Mouse (Mus musculus) CH12F3 (cell line): ENCODE data around the gene Ubash3a.

ENCODE experiments used
- in situ Hi-C: fragments of 300-500 bp; cut with MboI; formaldehyde crosslinking; loops from 2 replicates; pipeline ENCODE4 v1.14.3; 2020; ENCODE audit warnings: low sequenced_read_pairs

The Ubash3a gene

GRCm38 (mm10) chr17:31276922-31277918 is 69.5 kb downstream of the Ubash3a start, which contains the start of gene Rsph1:
Rsph1 (minus strand) TSS chr17:31277383.
- in situ Hi-C loops = no loop called here

- in situ Hi-C loops = no loop called here
Measured at GRCm38 (mm10) chr17:31277931-31278330, 70.3 kb downstream of the Ubash3a start.

DNA sequence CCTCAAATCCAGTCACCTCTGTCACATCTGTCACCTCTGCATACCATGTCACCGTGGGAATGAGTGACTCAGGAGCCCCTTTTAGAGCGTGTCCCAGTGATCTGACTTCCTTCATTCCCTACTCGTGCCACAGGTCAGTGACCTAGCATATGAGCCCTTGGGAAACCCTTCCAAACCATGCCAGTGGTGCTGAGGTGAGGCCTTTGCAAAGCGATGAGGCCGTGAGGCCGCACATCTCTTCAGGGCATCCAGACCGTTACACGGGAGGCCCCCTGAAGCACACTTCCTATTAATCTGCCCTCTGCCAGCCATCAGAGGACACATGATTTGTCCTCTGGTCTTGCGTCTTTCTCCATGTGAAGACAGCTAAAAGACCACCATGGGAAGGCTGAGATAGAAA is 71.9 kb downstream of the Ubash3a start:
- in situ Hi-C loops = no loop called here

DNA sequence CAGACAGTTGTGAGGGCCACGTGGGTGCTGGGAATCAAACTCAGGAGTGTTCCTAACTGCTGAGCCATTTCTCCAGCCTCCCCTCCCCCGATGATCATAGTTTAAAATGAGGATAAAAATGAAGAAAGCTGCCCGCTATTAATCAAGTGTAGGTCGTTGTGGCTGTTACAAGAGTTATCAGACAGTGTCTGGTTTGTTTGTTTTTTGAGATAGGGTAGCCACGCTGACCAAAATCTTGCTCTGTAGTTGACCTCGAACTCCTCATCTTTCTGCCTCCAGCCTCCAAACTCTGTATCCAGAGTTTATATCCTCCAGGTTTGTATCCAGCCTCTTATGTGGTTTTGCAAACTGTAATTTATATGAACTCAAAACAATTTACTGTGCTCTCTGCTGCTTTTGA is 72.6 kb downstream of the Ubash3a start:
- in situ Hi-C loops = no loop called here

DNA sequence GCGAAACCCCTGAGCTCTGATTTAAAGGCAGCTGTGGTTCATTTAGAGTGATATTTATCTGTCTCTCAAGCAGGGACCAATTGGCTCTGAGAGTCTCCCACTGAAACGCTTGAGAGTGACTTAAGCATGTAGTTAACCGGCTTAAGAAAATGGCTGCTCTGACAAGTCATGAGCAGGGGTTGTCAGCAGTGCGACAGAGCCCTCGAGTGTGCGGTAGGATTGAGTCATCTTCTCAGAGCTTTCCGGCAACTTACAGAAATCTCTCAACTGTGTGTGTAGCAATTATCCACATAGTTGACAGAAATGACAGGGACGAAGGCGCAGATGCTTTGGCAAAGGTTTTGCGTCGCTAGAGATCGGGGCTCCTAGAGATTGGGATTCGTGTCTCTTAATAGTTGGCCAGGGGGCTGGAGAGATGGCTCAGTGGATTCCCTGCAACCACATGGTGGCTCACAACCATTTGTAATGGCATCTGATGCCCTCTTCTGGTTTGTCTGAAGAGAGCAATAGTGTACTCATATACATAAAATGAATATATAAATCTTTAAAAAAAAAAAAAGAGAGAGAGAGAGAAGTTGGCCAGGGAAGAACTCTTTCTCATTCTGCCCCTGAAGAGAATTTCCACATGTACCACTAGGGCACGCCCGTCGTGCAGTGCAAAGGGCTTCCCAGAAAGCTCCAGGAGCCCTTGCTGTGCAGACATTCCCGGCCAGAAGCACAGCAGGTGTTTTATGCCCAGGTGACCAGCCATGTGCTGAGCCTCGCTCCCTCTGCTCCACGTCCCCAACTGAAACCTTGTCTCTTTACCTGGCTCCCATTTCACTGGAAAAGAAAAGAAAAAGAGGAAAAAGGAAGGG is 74.4 kb downstream of the Ubash3a start:
- in situ Hi-C loops = no loop called here

DNA sequence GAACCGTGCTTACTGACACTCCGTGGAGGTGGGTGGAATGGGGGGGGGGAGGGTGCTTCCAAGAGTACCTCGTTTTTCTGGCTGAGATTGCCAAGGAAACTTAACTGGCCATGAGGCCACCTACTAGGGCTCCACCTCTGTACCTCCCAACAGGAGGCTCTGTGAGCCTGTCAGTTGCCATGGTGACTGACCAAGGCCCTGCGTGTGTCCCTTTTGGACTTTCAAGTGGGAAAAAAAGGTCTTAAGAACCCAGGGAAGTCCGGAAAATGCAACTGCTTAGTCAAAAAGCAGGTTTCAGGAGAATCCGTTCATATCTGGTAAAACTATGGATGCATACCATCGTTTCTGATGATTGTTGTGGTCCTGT is 75.0 kb downstream of the Ubash3a start:
- in situ Hi-C loops = no loop called here

- in situ Hi-C loops = no loop called here
Measured at GRCm38 (mm10) chr17:31285867-31286266, 78.2 kb downstream of the Ubash3a start.

DNA sequence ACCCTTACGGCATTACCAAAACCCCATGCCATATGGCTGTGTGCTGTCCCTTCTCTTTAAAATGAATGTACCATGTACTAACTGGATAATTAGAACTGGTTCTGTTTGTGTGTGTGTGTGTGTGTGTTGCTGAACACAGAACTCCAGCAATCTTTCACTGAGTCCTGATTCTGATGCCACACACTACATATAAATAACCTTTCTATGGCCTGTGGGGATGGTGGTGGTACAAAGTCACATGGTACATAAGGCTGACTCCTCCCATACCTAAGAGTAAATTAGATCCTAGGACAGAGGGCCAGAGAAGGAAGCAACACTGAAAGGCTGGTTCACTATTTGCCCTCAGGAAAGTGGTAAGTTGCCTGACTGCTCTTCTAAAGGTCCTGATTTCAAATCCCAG is 78.8 kb downstream of the Ubash3a start, which contains the start of gene Slc37a1:
Gene Slc37a1 (plus strand): TSS at position 301 of the 400 bp plus-strand sequence.
- in situ Hi-C loops = no loop called here

GRCm38 (mm10) chr17:31287216-31287615 is 79.5 kb downstream of the Ubash3a start:
- in situ Hi-C loops = no loop called here

GRCm38 (mm10) chr17:31288999-31289726 is 81.5 kb downstream of the Ubash3a start:
- in situ Hi-C loops = no loop called here

DNA sequence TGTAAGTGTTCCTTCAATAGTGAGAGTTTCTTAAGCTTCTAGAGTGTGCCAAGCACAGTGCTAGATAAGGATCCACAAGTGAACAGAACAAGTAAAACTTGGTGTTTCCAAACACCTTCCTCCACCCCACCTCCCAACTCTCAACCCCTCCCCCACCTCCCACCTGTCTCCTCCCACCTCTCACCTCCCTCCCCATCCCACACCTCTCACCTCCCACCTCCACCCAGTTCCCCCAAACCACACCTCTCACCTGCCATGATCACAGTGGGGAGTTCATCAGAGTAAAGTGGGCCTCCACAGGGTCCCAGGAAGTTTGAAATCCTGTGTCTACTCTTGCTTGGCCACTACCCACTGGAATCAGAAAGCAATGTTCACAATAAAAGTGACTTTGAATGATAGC is 82.6 kb downstream of the Ubash3a start:
- in situ Hi-C loops = no loop called here

DNA sequence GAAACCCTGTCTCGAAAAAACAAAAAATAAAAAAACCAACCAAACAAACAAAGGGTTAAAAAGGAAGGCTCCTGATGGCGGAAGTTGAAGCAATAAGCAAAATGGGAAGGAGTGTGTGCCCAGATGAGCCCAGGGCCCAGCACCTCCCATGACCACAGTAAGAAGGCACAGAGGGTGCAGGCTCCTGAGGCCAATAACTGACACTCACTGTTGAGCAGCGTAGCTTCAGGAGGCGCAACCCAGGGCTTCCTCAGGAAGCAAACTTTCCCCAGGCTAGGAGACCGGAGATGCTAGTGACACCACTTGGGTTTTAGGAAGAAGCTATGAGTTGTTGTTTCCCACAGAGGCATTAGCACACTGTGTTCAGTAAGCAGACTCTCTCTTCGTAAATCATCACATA is 83.2 kb downstream of the Ubash3a start:
- in situ Hi-C loops = no loop called here

DNA sequence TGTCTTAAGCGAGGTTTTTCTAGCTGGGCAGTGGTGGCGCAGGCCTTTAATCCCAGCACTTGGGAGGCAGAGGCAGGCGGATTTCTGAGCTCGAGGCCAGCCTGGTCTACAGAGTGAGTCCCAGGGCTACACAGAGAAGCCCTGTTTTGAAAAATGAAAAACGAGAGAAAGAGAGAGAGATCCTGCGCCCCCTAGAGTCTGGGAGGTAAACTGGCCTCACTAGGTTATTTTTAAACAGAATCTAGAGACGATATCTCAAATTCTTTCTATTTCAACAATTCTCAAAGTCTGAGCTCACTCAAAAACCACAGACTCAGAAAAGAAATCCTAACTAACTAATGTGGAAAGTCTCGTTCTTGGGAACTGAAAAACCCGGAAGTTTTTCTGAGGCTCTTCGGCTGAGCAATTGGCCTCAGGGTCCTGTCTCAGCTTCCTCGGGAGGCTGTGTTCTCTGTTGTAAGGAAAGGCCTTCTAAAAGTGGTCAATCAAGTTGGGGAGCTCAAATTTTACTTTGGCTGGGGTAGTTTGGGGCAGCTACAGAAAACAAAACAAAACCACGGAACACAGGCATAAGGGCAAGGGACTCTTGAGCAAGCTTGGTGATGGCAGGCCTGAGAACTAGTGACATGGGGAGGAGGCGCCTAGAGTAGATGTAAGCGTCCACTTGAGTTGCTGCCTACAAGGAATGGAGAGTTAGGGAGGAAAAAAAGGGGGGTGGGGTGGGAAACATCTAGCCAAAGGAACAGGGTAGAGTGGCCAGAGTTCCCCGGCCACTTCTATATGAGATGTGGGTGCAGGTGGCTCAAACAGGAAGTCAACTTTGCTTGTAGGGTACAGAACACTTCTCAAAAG is 86.9 kb downstream of the Ubash3a start:
- in situ Hi-C loops = no loop called here

GRCm38 (mm10) chr17:31295215-31295891 is 87.7 kb downstream of the Ubash3a start:
- in situ Hi-C loops = no loop called here

- in situ Hi-C loops = no loop called here
Measured at GRCm38 (mm10) chr17:31295892-31296781, 88.5 kb downstream of the Ubash3a start.
